Mouse (Mus musculus) midbrain, embryonic 14.5 days (tissue): ENCODE data around the gene Dusp2. TPM values are rescaled to one million over a fixed set of nuclear protein-coding genes. Genes with fewer than 3 reads are reported as not detected.

ENCODE experiments used
- ATAC-seq: fragments of 200-750 bp; cut with Nextera tagmentation; 2 replicates; pipeline ENCODE4 v1.8.0; 2017; ENCODE audit warnings: moderate number of reproducible peaks, moderate library complexity; ENCODE audit not compliant: low FRiP score, low TSS enrichment
- DNase-seq: peaks from one replicate; pipeline ENCODE4 v3.0.0-alpha.2; 2015
- H3K27ac ChIP-seq: fragments of 300-500 bp; sonication (generic); replicated peaks from 2 replicates; pipeline ENCODE4 v1.5.1; 2014; ENCODE audit warnings: mild to moderate bottlenecking, low read depth, low read length, moderate library complexity
- H3K27me3 ChIP-seq: fragments of 300-500 bp; sonication (generic); 2 replicates; pipeline ENCODE4 v1.6.1; 2014; ENCODE audit warnings: low read length, control low read depth, mixed read lengths; ENCODE audit not compliant: control insufficient read depth, insufficient read depth
- H3K36me3 ChIP-seq: fragments of 300-500 bp; sonication (generic); 2 replicates; pipeline ENCODE4 v1.6.1; 2014; ENCODE audit warnings: low read length, control low read depth; ENCODE audit not compliant: control insufficient read depth, insufficient read depth
- H3K4me1 ChIP-seq: fragments of 300-500 bp; sonication (generic); 2 replicates; pipeline ENCODE4 v1.6.1; 2014; ENCODE audit warnings: mild to moderate bottlenecking, antibody characterized with exemption, low read length, control low read depth; ENCODE audit not compliant: control insufficient read depth, insufficient read depth
- H3K4me2 ChIP-seq: fragments of 300-500 bp; sonication (generic); 2 replicates; pipeline ENCODE4 v1.6.1; 2014; ENCODE audit warnings: mild to moderate bottlenecking, low read length, moderate library complexity
- H3K4me3 ChIP-seq: fragments of 300-500 bp; sonication (generic); replicated peaks from 2 replicates; pipeline ENCODE4 v1.5.1; 2014; ENCODE audit warnings: low read depth, low read length
- H3K9ac ChIP-seq: fragments of 300-500 bp; sonication (generic); replicated peaks from 2 replicates; pipeline ENCODE4 v1.6.1; 2014; ENCODE audit warnings: mild to moderate bottlenecking, low read length, moderate library complexity
- H3K9me3 ChIP-seq: fragments of 300-500 bp; sonication (generic); 2 replicates; pipeline ENCODE4 v1.6.1; 2016; ENCODE audit warnings: low read length, control low read depth, mixed read lengths; ENCODE audit not compliant: control insufficient read depth
- WGBS: fragments of 180-500 bp; shearing (Covaris S2); extraction: QIAGEN DNeasy Blood & Tissue Kit; methylation state at CpG from one replicate; pipeline ENCODE4 v1.1.7; 2014; 5-methylcytosine and 5-hydroxymethylcytosine counted together
- polyA plus RNA-seq: library from polyadenylated mRNA; unstranded; fragments of >200 nt; fragmentation: Nextera tagmentation; extraction: Ambion mirVana; gene quantifications from 2 replicates; pipeline ENCODE4 v1.2.1, GENCODE M21; 2014

The Dusp2 gene
- polyA plus RNA-seq, 1 experiment from 2014 or later, result 10.1 TPM

GRCm38 (mm10) chr2:127367126-127367820 is 31.3 kb downstream of the Dusp2 start:
- WGBS, result 77% methylated on average over 10 of the region's 10 CpGs
- H3K36me3 ChIP-seq, result no peaks in the 10 kb centered on the region
- H3K27me3 ChIP-seq, result peaks cover 32% of the 10 kb centered on the region
- H3K27ac ChIP-seq, result no peak overlapping the region
- H3K4me2 ChIP-seq, result no peak overlapping the region
- DNase-seq (no peak), ATAC-seq (no peak)
- no peak overlapping the region for H3K9ac ChIP-seq
- no peaks in the 10 kb centered on the region for H3K9me3 ChIP-seq
- peaks cover 8% of the 10 kb centered on the region; the same call in 1 of the 2 replicates for H3K4me1 ChIP-seq
- no peak overlapping the region for H3K4me3 ChIP-seq

GRCm38 (mm10) chr2:127369703-127370376 is 33.9 kb downstream of the Dusp2 start:
- H3K9me3 ChIP-seq, result no peaks in the 10 kb centered on the region
- WGBS, result 79% methylated on average over 5 of the region's 5 CpGs
- DNase-seq (no peak), ATAC-seq (no peak)
- no peak overlapping the region for H3K4me2 ChIP-seq
- H3K4me3 ChIP-seq, result no peak overlapping the region
- no peak overlapping the region for H3K9ac ChIP-seq
- peaks cover 7% of the 10 kb centered on the region; the same call in 1 of the 2 replicates for H3K27me3 ChIP-seq
- H3K27ac ChIP-seq, result no peak overlapping the region
- no peaks in the 10 kb centered on the region for H3K36me3 ChIP-seq
- no peaks in the 10 kb centered on the region for H3K4me1 ChIP-seq

- H3K27me3 ChIP-seq, result peaks cover 6% of the 10 kb centered on the region; the same call in 1 of the 2 replicates
- H3K4me3 ChIP-seq, result no peak overlapping the region
- WGBS, result 64% methylated on average over 9 of the region's 9 CpGs
- ATAC-seq (no peak), DNase-seq (no peak)
- no peaks in the 10 kb centered on the region for H3K4me1 ChIP-seq
- H3K27ac ChIP-seq, result no peak overlapping the region
- no peak overlapping the region for H3K9ac ChIP-seq
- H3K4me2 ChIP-seq, result no peak overlapping the region
- H3K9me3 ChIP-seq, result no peaks in the 10 kb centered on the region
- H3K36me3 ChIP-seq, result no peaks in the 10 kb centered on the region
Observed at GRCm38 (mm10) chr2:127370561-127371483, 34.9 kb downstream of the Dusp2 start.

GRCm38 (mm10) chr2:127371484-127371861 is 35.5 kb downstream of the Dusp2 start:
- ATAC-seq (no peak), DNase-seq (no peak)
- Histone ChIP-seq H3K9me3 (no peaks in the 10 kb centered on the region), H3K4me3 (no peak overlapping the region), H3K27me3 (peaks cover 1% of the 10 kb centered on the region; the same call in 1 of the 2 replicates), H3K4me2 (no peak overlapping the region), H3K4me1 (no peaks in the 10 kb centered on the region), H3K36me3 (no peaks in the 10 kb centered on the region), H3K27ac (no peak overlapping the region), H3K9ac (no peak overlapping the region)
- WGBS, result 55% methylated on average over 1 of the region's 1 CpGs

GRCm38 (mm10) chr2:127372082-127372481 is 36.1 kb downstream of the Dusp2 start:
- Histone ChIP-seq H3K27ac (no peak overlapping the region), H3K9me3 (no peaks in the 10 kb centered on the region), H3K4me1 (no peaks in the 10 kb centered on the region), H3K4me3 (no peak overlapping the region), H3K9ac (no peak overlapping the region), H3K36me3 (no peaks in the 10 kb centered on the region), H3K27me3 (no peaks in the 10 kb centered on the region), H3K4me2 (no peak overlapping the region)
- WGBS, result 88% methylated on average over 2 of the region's 2 CpGs
- ATAC-seq (no peak), DNase-seq (no peak)

GRCm38 (mm10) chr2:127374131-127374530 is 38.2 kb downstream of the Dusp2 start:
- no peak for ATAC-seq
- DNase-seq, result no peak
- Histone ChIP-seq H3K4me2 (no peak overlapping the region), H3K4me3 (no peak overlapping the region), H3K4me1 (no peaks in the 10 kb centered on the region), H3K27ac (no peak overlapping the region), H3K9me3 (no peaks in the 10 kb centered on the region), H3K9ac (no peak overlapping the region), H3K27me3 (no peaks in the 10 kb centered on the region), H3K36me3 (no peaks in the 10 kb centered on the region)
- 90% methylated on average over 3 of the region's 3 CpGs for WGBS

GRCm38 (mm10) chr2:127375087-127375486 is 39.1 kb downstream of the Dusp2 start:
- no peak for ATAC-seq
- WGBS, result 74% methylated on average over 3 of the region's 3 CpGs
- Histone ChIP-seq H3K27ac (no peak overlapping the region), H3K4me2 (no peak overlapping the region), H3K27me3 (no peaks in the 10 kb centered on the region), H3K36me3 (no peaks in the 10 kb centered on the region), H3K4me1 (no peaks in the 10 kb centered on the region), H3K4me3 (no peak overlapping the region), H3K9me3 (no peaks in the 10 kb centered on the region), H3K9ac (no peak overlapping the region)
- DNase-seq, result no peak

- Histone ChIP-seq H3K4me3 (no peak overlapping the region), H3K27ac (no peak overlapping the region), H3K27me3 (no peaks in the 10 kb centered on the region), H3K9me3 (no peaks in the 10 kb centered on the region), H3K4me2 (no peak overlapping the region), H3K4me1 (no peaks in the 10 kb centered on the region), H3K9ac (no peak overlapping the region), H3K36me3 (no peaks in the 10 kb centered on the region)
- ATAC-seq (no peak; the same call in 1 of the 2 replicates), DNase-seq (peak; percentile 19)
- 48% methylated on average over 7 of the region's 7 CpGs for WGBS
Observed at GRCm38 (mm10) chr2:127375759-127376341, 39.9 kb downstream of the Dusp2 start.
